Comparison of ENCODE assay signal across 26 mouse cellular contexts in genomic region chr1:165995661-165996055, GRCm38 (mm10).
"Had no signal": no experiment of that assay in that cellular context is flagged by ENCODE, and none has a peak within 500 bp of the region (broad histone marks: within the 10 kb centered on the region; RNA-seq: fewer than 3 reads in every experiment).

No protein-coding gene starts in this region.

- H3K27ac ChIP-seq: gastrocnemius, adult 2 months; heart, embryonic 10.5 days; heart, embryonic 13.5 days; heart, embryonic 15.5 days; hindbrain, embryonic 10.5 days; hindbrain, embryonic 12.5 days; hindbrain, embryonic 14.5 days; layer of hippocampus, adult 2 months; left cerebral cortex, adult 2 months; limb, embryonic 10.5 days; limb, embryonic 12.5 days; liver, embryonic 13.5 days had no signal

- H3K9me3 ChIP-seq: heart, embryonic 10.5 days; heart, embryonic 13.5 days; heart, embryonic 15.5 days; hindbrain, embryonic 10.5 days; hindbrain, embryonic 12.5 days; limb, embryonic 10.5 days; limb, embryonic 12.5 days; liver, embryonic 13.5 days had no signal

- H3K4me2 ChIP-seq: heart, embryonic 13.5 days; heart, embryonic 15.5 days; hindbrain, embryonic 12.5 days; hindbrain, embryonic 14.5 days; limb, embryonic 12.5 days; liver, embryonic 11.5 days; liver, embryonic 13.5 days had no signal

- H3K9ac ChIP-seq: heart, embryonic 13.5 days; heart, embryonic 15.5 days; hindbrain, embryonic 12.5 days; hindbrain, embryonic 14.5 days; limb, embryonic 12.5 days; liver, embryonic 13.5 days had no signal

- H3K4me3 ChIP-seq: gastrocnemius, adult 2 months; heart, embryonic 10.5 days; heart, embryonic 13.5 days; heart, embryonic 15.5 days; hindbrain, embryonic 10.5 days; hindbrain, embryonic 12.5 days; layer of hippocampus, adult 2 months; left cerebral cortex, adult 2 months; limb, embryonic 10.5 days; limb, embryonic 12.5 days; liver, embryonic 13.5 days had no signal

- DNase-seq: gastrocnemius, adult 2 months; gastrocnemius, postnatal 10 days; gastrocnemius, postnatal 25 days; heart, postnatal 10 days; heart, postnatal 4 days; kidney, adult 18-20 months; kidney, adult 8-10 months; kidney, postnatal 10 days; kidney, postnatal 25 days; kidney, postnatal 4 days; liver; liver, embryonic 13.5 days had no signal

- ATAC-seq: hindbrain, embryonic 16.5 days; inflammation-experienced regulatory T-cells, adult 6 months; intestine, embryonic 16.5 days had no signal

- H3K36me3 ChIP-seq: heart, embryonic 10.5 days; heart, embryonic 13.5 days; heart, embryonic 15.5 days; hindbrain, embryonic 10.5 days; hindbrain, embryonic 12.5 days; limb, embryonic 10.5 days; limb, embryonic 12.5 days; liver, embryonic 13.5 days had no signal

- H3K27me3 ChIP-seq: heart, embryonic 13.5 days; heart, embryonic 15.5 days; hindbrain, embryonic 12.5 days; limb, embryonic 12.5 days; liver, embryonic 13.5 days had no signal
